Mouse (Mus musculus) urinary bladder, postnatal 36 days (tissue): ENCODE measurements around the gene Mrln.

ENCODE experiments used
- DNase-seq, 2 experiments: peaks; one replicate each; pipeline ENCODE4 v3.0.0; 2022; ENCODE audit warnings: low spot score in 2 of 2, mixed read lengths in 1 of 2

Gene Mrln

DNA sequence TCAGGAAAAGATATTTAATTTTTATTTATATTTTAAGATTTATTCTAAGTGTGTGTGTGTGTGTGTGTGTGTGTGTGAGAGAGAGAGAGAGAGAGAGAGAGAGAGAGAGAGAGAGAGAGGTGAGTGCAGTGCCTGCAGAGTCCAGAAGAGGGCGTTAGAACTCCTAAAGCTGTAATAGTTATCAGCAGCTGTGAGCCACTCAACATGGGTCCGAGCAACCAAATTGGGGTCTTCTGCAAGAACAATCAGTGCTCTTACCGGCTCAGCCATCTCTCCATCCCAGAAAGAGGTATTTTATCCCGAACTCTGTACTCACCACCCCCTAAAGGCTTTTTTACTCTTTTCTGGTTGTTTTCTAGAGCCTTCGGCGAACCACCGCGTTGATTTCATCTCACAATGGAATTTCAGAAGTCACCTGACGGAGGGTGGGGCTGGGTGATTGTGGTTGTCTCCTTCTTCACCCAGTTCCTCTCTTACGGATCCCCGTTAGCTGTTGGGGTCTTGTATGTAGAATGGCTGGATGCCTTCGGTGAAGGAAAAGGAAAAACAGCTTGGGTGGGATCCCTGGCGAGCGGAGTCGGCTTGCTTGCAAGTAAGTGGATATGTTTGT lies 51.2 kb downstream of the Mrln start:
- no peak for DNase-seq

DNA sequence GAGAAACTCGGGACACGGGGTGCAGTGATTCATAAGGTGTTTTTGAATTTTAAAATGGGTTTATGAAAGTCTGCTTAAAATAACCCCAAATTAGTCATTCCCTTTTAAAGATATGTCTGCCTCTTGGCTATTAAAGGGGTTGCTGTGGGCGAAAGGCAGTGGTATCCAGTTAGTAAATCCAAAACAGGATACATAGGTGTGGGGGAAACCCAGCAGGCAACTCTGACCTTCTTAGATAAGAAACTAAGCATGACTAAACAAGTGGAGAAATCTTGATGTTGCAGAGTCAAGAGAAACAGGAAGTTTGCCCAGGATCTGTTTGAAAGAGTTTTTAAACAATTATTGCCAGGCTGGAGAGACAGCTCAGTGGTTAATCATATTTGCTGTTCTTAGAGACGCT lies 52.6 kb downstream of the Mrln start:
- DNase-seq, result peak in 1 of 2 experiments; percentile 21

DNA sequence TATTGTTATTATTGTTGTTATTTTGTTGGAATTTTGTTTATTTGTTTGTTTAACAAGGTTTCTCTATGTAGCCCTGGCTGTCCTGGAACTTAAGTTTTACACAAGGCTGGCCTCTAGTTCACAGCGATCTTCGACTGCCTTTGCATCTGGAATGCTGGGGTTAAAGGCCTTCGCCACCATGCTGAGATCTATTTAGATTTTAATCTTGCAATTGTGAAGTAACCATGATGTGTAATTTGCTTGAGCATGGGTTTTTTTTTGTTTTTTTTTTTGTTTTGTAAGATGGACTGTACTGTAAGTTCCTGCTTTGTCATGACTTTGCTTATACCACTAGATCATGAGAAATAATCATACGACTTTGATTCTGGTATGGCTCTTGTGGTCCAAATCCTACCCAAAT lies 56.4 kb downstream of the Mrln start:
- DNase-seq, result no peak

DNA sequence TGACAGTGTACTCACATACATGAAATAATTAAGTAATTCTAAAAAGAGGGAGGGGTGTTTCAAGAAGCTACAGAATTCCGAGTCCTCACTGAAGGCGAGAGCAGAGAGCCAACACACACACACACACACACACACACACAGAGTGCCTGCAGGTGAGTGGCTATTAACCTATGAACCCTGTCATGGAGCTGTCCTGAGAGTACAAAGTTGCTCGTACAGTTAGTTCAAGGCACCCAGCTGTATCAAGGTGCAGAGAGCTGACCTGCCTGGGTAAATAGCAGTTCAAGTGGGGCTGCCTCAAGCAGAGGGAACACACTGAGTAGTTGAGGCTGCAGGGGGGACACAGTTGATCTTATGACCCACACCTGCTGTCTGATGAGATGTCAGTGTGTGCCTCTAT lies 57.6 kb downstream of the Mrln start:
- no peak for DNase-seq

DNA sequence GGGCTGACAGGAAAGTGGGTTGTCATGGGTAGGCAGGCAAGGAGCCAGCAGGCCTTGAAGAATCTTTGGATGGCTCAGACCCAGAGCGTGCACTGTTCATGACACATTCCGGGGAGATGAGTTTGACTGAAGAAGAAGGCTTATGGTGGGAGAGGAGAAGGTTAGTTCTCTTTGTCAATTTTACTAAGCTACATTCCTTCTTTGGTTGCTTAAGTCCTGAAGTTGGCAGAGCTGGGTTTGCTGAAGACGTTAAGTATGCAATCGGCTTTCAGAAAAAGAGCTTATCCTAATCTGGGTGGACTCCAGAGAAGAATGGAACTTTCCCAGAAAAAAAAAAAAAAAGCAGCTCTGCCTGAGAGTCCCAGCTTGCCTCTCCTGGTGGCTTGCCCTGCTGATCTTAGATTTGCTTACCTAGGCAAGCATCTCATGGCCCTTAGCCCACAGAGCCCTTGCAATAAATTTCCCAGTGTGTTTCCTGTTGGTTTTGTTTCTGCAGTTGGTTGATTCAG lies 59.3 kb downstream of the Mrln start:
- DNase-seq, result peak in 1 of 2 experiments; percentile 47

DNA sequence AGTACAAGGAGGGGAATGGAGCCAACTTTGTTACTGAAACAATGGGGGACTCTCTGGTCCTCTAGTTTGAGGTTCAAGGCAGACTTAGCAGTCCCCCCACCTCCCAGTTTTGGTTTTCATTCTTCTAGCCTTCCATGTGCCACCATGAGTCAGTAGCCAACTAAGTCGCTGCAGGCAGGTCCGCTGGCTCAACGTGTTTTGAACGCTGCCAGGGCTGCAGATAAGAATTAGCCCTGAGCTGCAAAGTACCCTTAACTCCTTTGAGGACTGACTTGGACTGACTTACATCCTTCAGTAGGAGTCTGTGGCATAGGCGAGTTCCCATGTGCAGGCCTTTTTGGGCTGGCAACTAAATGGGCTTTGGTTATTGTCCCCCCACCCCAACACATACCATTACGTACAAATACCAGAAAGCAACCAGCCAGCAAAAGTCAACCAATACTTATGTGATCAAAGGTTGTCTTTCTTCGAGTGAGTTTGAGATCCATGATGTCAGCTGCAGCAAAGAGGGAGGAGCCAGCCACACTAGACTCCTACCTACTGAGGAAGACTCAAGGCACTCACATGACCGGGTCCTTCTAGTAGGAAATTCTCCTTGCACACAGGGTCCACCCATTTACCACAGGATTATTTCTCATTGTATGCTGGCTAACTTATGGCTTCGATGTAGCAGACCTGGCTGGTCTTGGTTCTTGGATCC lies 60.0 kb downstream of the Mrln start:
- peak in 1 of 2 experiments; percentile 19 for DNase-seq

DNA sequence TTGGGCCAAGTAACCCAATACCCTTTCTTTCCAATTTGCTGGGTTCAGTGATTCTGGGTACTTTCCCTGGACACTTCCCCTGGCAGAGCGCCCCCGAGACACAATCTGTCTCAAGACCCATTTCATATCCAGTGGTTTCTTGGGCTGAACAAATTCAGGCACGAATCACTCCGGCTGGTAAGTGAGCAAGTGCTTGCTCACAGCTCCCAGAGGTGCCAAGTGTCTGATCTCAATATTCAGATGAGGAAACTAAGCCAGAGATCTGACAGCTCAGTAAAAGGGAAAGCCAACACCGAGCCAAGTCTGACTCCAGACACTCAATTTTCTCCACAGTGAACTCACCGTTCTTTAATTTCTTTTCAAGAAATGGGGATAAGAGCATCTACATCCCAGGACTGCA lies 62.0 kb downstream of the Mrln start:
- DNase-seq, result no peak

DNA sequence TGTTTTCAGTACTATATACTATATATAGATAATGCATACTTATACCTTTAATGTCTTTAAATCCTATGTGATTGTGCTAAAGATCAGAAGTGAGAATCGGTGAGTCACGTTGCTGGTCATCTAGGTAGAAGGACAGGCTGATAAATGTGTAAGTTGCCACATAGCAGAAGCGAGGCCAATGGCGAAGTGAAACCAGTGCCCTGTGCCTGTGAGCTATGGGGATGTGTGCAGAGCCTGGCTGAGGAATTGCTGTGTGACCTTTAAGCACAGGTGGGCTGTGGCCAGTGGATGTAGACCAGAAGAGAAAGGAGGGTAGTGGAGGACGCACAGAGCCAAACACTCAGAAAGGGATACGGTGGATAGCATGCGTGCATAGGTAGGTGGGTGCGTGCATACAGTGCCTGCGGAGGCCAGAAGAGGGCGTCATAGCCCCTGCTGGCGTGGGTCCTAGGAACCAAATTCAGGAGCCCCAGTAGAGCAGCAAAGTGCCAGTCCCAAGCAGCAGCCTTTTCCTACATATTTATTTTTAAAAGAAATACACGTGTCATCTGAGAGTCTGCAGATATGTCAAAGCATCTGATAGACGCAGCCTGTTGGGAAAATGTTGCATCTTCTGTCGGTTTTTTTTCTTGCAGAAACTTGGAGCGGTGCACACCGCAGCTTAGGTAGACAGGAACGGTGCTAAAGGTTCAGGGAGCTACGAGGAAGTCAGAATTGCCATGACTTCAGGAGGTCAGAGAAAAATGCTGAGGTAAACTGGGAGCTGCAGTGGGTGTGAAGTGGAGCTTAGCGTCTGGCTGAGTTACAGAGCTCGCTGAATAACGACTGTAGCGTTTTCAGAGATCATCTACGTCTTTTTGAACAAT lies 64.3 kb downstream of the Mrln start:
- no peak for DNase-seq
